Mouse (Mus musculus) liver, embryonic 16.5 days (tissue): ENCODE measurements around the gene Ank2. TPM values are rescaled to one million over a fixed set of nuclear protein-coding genes. Genes with fewer than 3 reads are reported as not detected.
A peak's percentile ranks its signal among the peaks of the same experiment; 100 is the strongest.
"Not testable (repeated sequence)": the region's sequence is repeated elsewhere in the genome, so short reads cannot be mapped to it uniquely, and the experiment has no call there.

Source experiments
- ATAC-seq: fragments of 200-750 bp; cut with Nextera tagmentation; 2 replicates; pipeline ENCODE4 v1.8.0; 2017; ENCODE audit warnings: low read depth, mild to moderate bottlenecking, moderate number of reproducible peaks, moderate library complexity
- H3K27ac ChIP-seq: fragments of 300-500 bp; sonication (generic); 2 replicates; pipeline ENCODE4 v1.5.1; 2014; ENCODE audit warnings: mild to moderate bottlenecking, low read length
- H3K27me3 ChIP-seq: fragments of 300-500 bp; sonication (generic); 2 replicates; pipeline ENCODE4 v1.6.1; 2014; ENCODE audit warnings: low read depth, low read length, mixed read lengths; ENCODE audit not compliant: control insufficient read depth, insufficient read depth
- H3K36me3 ChIP-seq: fragments of 300-500 bp; sonication (generic); 2 replicates; pipeline ENCODE4 v1.6.1; 2014; ENCODE audit warnings: mild to moderate bottlenecking; ENCODE audit not compliant: control insufficient read depth, insufficient read depth
- H3K4me1 ChIP-seq: fragments of 300-500 bp; sonication (generic); 2 replicates; pipeline ENCODE4 v1.6.1; 2014; ENCODE audit warnings: low read depth, low read length, mixed read lengths; ENCODE audit not compliant: control insufficient read depth
- H3K4me2 ChIP-seq: fragments of 300-500 bp; sonication (generic); 2 replicates; pipeline ENCODE4 v1.6.1; 2014; ENCODE audit warnings: low read depth, low read length, mixed read lengths
- H3K4me3 ChIP-seq: fragments of 300-500 bp; sonication (generic); 2 replicates; pipeline ENCODE4 v1.5.1; 2014; ENCODE audit warnings: low read depth, mild to moderate bottlenecking, low read length
- H3K9ac ChIP-seq: fragments of 300-500 bp; sonication (generic); 2 replicates; pipeline ENCODE4 v1.6.1; 2014; ENCODE audit warnings: low read depth, low read length
- H3K9me3 ChIP-seq: fragments of 300-500 bp; sonication (generic); replicated peaks from 2 replicates; pipeline ENCODE4 v1.6.1; 2016; ENCODE audit warnings: low read length; ENCODE audit not compliant: control insufficient read depth
- WGBS: fragments of 180-500 bp; shearing (Covaris S2); extraction: QIAGEN DNeasy Blood & Tissue Kit; methylation state at CpG from one replicate; pipeline ENCODE4 v1.1.7; 2014; ENCODE audit not compliant: insufficient replicate concordance; 5-methylcytosine and 5-hydroxymethylcytosine counted together
- polyA plus RNA-seq: library from polyadenylated mRNA; unstranded; fragments of >200 nt; fragmentation: Nextera tagmentation; extraction: Ambion mirVana; gene quantifications from 2 replicates; pipeline ENCODE4 v1.2.1, GENCODE M21; 2015

The Ank2 gene
- polyA plus RNA-seq, 1 experiment from 2014 or later, result 10.4 TPM

GRCm38 (mm10) chr3:127498197-127498741, 881 bp downstream of the Ank2 start:
- Histone ChIP-seq H3K27ac (no peak overlapping the region), H3K36me3 (no peaks in the 10 kb centered on the region), H3K9ac (peak overlapping the region; percentile 47), H3K4me1 (peaks cover 11% of the 10 kb centered on the region; the same call in 1 of the 2 replicates), H3K4me3 (peak overlapping the region; percentile 48), H3K27me3 (peaks cover 26% of the 10 kb centered on the region), H3K9me3 (no peaks in the 10 kb centered on the region), H3K4me2 (peak overlapping the region; percentile 66)
- peak; percentile 74 for ATAC-seq
- 2% methylated on average over 21 of the region's 23 CpGs for WGBS

- no peak overlapping the region for H3K4me3 ChIP-seq
- no peaks in the 10 kb centered on the region for H3K4me1 ChIP-seq
- no peak for ATAC-seq
- no peak overlapping the region for H3K27ac ChIP-seq
- WGBS, result 59% methylated on average over 3 of the region's 3 CpGs
- H3K27me3 ChIP-seq, result peaks cover 2% of the 10 kb centered on the region; the same call in 1 of the 2 replicates
- no peak overlapping the region for H3K4me2 ChIP-seq
- no peaks in the 10 kb centered on the region for H3K36me3 ChIP-seq
- no peak overlapping the region for H3K9ac ChIP-seq
- no peaks in the 10 kb centered on the region for H3K9me3 ChIP-seq
Observed at GRCm38 (mm10) chr3:127492663-127493062, 6.5 kb downstream of the Ank2 start.

- Histone ChIP-seq H3K27ac (no peak overlapping the region), H3K4me3 (no peak overlapping the region), H3K4me1 (no peaks in the 10 kb centered on the region), H3K27me3 (no peaks in the 10 kb centered on the region), H3K4me2 (no peak overlapping the region), H3K9me3 (no peaks in the 10 kb centered on the region), H3K9ac (no peak overlapping the region), H3K36me3 (no peaks in the 10 kb centered on the region)
- WGBS, result 75% methylated on average over 7 of the region's 7 CpGs
- no peak for ATAC-seq
Observed at GRCm38 (mm10) chr3:127487302-127487701, 11.8 kb downstream of the Ank2 start.

GRCm38 (mm10) chr3:127485174-127485573, 14.0 kb downstream of the Ank2 start:
- no peak for ATAC-seq
- Histone ChIP-seq H3K4me2 (no peak overlapping the region), H3K4me3 (no peak overlapping the region), H3K4me1 (no peaks in the 10 kb centered on the region), H3K9ac (no peak overlapping the region), H3K27me3 (no peaks in the 10 kb centered on the region), H3K36me3 (no peaks in the 10 kb centered on the region), H3K27ac (no peak overlapping the region), H3K9me3 (no peaks in the 10 kb centered on the region)
- WGBS, result 73% methylated on average over 10 of the region's 10 CpGs

DNA sequence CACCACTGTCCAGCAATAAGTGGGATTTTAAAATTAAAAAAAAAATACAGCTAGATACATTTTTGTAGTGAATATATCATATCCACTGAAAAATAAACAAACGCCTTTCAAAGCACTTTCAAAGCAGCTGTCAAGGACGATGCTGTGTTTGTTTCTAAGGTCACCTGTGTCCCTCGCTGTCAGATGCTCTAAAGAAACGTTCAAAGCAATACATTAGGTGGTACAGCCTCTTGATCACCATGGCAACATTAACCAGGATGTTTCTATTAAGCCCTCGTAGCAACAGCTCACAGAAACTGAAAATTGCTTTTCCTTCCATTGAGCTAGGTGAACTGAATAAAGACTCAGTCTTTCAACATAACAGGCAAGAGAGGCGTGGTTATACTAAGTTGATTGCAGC, 17.5 kb downstream of the Ank2 start:
- Histone ChIP-seq H3K27ac (no peak overlapping the region), H3K4me2 (no peak overlapping the region), H3K4me3 (no peak overlapping the region), H3K9me3 (no peaks in the 10 kb centered on the region), H3K27me3 (no peaks in the 10 kb centered on the region), H3K9ac (no peak overlapping the region), H3K36me3 (no peaks in the 10 kb centered on the region), H3K4me1 (no peaks in the 10 kb centered on the region)
- no peak for ATAC-seq
- 70% methylated on average over 6 of the region's 6 CpGs for WGBS

GRCm38 (mm10) chr3:127480369-127480768, 18.8 kb downstream of the Ank2 start:
- H3K4me2 ChIP-seq, H3K9me3 ChIP-seq, H3K4me1 ChIP-seq, H3K27ac ChIP-seq, H3K36me3 ChIP-seq, H3K9ac ChIP-seq, ATAC-seq, H3K4me3 ChIP-seq, H3K27me3 ChIP-seq: not testable (repeated sequence)
- 23% methylated on average over 5 of the region's 5 CpGs for WGBS

GRCm38 (mm10) chr3:127474115-127474514, 25.0 kb downstream of the Ank2 start:
- Histone ChIP-seq H3K4me1 (no peaks in the 10 kb centered on the region), H3K27me3 (no peaks in the 10 kb centered on the region), H3K4me3 (no peak overlapping the region), H3K27ac (no peak overlapping the region), H3K4me2 (no peak overlapping the region), H3K9me3 (no peaks in the 10 kb centered on the region), H3K36me3 (no peaks in the 10 kb centered on the region), H3K9ac (no peak overlapping the region)
- ATAC-seq, result no peak
- WGBS, result 62% methylated on average over 6 of the region's 6 CpGs

GRCm38 (mm10) chr3:127469164-127469752, 29.9 kb downstream of the Ank2 start:
- peak overlapping the region; percentile 40 for H3K27ac ChIP-seq
- peak overlapping the region; percentile 4; the same call in 1 of the 2 replicates for H3K4me2 ChIP-seq
- H3K9me3 ChIP-seq, result no peaks in the 10 kb centered on the region
- no peaks in the 10 kb centered on the region for H3K36me3 ChIP-seq
- peak; percentile 67 for ATAC-seq
- H3K27me3 ChIP-seq, result no peaks in the 10 kb centered on the region
- H3K9ac ChIP-seq, result no peak overlapping the region
- WGBS, result 32% methylated on average over 4 of the region's 4 CpGs
- peaks cover 5% of the 10 kb centered on the region; the same call in 1 of the 2 replicates for H3K4me1 ChIP-seq
- H3K4me3 ChIP-seq, result no peak overlapping the region

DNA sequence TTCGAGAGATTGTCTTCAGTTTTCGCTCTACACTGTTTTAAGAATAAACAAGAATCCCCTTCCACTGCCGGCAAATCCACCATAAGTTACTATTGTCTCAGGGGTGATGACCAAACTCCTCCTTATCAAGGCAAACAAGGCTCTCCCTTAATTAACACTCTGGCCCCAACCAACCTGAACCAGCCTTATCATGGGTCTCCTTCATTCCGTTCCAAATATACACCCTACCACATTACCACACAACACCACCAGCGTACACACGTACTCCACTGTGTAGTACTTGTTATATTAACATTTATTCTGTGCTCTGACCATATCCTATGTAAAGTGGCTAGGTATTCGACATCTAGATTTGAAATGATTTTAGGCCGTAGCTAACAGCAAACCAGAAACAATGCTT, 30.6 kb downstream of the Ank2 start:
- H3K4me2 ChIP-seq, result peak overlapping the region; percentile 4; the same call in 1 of the 2 replicates
- H3K27ac ChIP-seq, result peak overlapping the region; percentile 40; the same call in 1 of the 2 replicates
- no peaks in the 10 kb centered on the region for H3K9me3 ChIP-seq
- no peak overlapping the region for H3K9ac ChIP-seq
- no peaks in the 10 kb centered on the region for H3K36me3 ChIP-seq
- peak; percentile 93 for ATAC-seq
- WGBS, result 33% methylated on average over 8 of the region's 8 CpGs
- H3K4me3 ChIP-seq, result no peak overlapping the region
- peaks cover 5% of the 10 kb centered on the region; the same call in 1 of the 2 replicates for H3K4me1 ChIP-seq
- no peaks in the 10 kb centered on the region for H3K27me3 ChIP-seq
